Mouse (Mus musculus) left cerebral cortex, adult 18-20 months (tissue): ENCODE results near the gene Gm15294. TPM values are rescaled to one million over a fixed set of nuclear protein-coding genes. Genes with fewer than 3 reads are reported as not detected.

Source experiments
- DNase-seq, 2 experiments: peaks; one replicate each; pipeline ENCODE4 v3.0.0; 2021 to 2022; ENCODE audit warnings: low spot score in 2 of 2, mixed read lengths in 1 of 2
- long read RNA-seq, 2 experiments: library from polyadenylated mRNA; stranded (forward); transcript quantifications; one replicate each; pipeline ENCODE4 v2.0.0; 2021
- total RNA-seq, 2 experiments: library from RNA; stranded (reverse); gene quantifications; 2 replicates each; pipeline ENCODE4 v1.2.3; 2021

The Gm15294 gene
- not detected for total RNA-seq
- long read RNA-seq, experiment 1 = 0 reads
- long read RNA-seq, experiment 2 = 0 reads

DNA sequence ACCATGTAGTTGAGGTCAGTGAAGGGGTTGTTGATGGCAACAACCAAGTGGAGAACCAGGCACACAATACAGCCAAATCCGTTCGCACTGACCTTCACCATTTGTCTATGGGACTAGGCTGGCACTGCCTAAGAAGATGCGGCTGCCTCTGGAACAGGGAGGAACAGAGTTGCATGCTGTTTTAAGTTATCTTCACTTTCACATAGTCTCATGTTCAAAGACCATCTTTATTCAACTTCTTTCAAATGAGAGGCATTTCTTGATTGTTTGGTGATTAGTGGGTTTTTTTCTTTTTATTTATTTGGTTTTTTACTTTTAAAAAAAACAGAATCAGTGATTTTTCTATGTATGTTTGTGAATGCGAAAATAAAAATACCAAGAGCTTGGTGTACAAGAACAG lies at the start of gene Gm15294:
TSS of gene Gm15294 (minus strand) at position 101 of the 400 bp plus-strand sequence.
- no peak for DNase-seq

DNA sequence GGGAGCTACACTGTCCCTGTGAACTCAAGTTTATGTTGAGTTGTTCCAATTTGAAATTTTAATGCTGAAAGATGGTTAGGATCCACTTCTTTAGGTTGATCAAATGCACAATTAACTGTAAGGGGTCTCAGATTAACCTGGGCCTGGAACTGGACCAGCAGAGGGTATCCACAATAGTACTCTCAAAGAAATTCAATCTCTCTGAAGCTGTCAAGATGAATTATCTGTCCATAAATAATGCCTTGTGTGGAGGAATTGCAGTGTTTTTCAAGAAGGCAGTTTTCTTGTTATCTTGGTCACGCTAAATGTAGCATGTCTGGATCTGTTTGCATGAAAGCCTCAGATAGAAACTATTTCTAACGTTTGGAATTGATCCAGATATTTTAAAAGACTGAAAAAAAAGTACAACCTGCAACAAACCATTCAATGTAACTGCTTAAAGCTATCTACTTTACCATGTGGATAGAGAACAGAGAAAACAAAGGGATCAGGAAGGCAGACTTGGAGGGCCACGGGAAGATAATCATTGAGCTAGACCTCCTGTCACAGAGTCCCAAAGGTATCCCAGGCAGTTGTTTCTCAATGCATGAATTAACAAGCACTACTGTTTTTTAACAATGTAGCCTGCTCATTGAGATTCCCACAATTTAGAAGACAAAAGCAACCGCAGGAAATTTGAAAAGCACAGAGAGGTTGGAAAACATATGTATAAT lies 9.5 kb upstream of the Gm15294 start:
- DNase-seq = no peak

DNA sequence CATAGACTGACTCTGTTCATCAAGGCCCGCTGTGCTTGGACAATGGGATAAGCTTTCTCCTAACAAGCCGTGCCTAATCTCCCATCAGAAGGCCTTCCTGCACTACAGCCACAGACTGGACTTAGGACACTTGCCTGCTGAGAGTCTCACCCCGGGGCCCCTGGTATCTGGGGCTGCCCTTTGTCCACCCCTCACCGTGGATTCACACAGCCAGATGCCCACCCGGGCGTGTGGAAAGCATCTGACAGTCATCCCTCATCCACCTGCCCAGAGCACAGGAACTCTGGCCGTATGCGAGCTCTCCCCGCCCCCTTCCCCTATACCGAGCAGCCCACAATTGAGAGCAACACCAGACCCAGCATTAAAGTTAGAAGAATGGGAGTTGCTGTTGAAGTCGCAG lies 1.0 kb downstream of the Gm15294 start:
- no peak for DNase-seq

DNA sequence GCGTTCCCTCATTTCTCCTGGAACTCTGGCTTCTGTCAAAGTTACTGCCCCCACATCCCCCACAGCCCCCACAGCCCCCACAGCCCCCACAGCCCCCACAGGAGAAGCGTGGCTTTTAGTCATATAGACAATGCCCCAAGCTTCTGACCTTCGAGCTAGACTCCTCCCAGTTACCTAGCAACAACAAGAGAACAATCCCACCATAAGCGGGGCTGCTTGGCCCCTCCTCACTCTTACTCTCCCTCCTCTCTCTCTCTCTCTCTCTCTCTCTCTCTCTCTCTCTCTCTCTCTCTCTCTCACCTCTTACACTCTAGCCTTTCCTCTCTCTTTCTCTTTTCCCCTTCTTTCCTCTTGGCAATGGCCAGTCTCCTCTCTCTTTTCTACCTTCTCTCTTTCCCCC lies 1.4 kb downstream of the Gm15294 start:
- no peak for DNase-seq

DNA sequence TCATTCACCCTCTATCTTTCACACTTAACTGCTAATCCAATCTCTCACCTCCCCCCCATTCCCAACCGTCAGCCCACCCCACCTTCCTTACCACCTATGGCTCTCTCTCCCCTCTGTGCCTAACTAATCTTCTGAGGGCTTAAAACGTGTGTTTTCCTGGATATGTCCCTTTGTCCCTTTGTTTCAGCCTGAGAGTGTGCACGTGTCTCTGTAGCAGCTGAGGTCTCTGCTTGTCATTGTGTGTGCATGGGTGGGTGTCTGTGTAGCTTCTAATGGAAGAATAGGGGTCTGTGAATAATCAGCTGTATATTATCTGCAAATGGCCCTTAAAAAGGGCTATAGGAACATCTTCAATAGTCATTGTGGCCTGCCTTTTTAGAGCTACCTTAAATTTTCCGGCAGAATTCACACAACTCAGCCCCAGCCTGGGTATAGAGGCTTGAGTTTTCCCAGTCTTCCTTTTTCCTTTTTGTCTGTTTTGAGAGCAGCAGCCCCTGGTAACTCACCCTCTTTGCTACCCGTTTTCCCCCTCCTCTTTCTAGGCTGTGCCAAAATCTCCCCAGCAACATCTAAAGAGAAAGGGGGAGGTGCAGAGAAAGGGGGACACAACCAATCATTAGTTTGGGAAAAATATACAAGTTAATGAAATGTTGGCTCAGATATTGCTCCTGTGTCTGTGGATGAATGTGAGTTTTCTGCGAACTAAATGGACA lies 19.2 kb downstream of the Gm15294 start:
- DNase-seq = no peak

Other genes with a start within 250 kb of the Gm15294 start
- gene Irs4, start 150.0 kb downstream of the Gm15294 start, total RNA-seq = under 1 TPM; 0.49 to 0.58 TPM